Mouse (Mus musculus) right cerebral cortex, postnatal 36 days (tissue): ENCODE data around the gene Ormdl3.

Experiments used
- DNase-seq, 2 experiments: peaks; one replicate each; pipeline ENCODE4 v3.0.0; 2022; ENCODE audit warnings: low spot score in 2 of 2, mixed read lengths in 1 of 2

The Ormdl3 gene

GRCm38 (mm10) chr11:98550975-98551828 lies 36.0 kb downstream of the Ormdl3 start, which contains the start of gene Zpbp2:
Zpbp2 (plus strand) TSS chr11:98551097.
- peak; percentile 84 to 86 for DNase-seq

- DNase-seq, result no peak
Observed at GRCm38 (mm10) chr11:98550311-98550974, 36.7 kb downstream of the Ormdl3 start.

- no peak for DNase-seq
Observed at GRCm38 (mm10) chr11:98549363-98549762, 37.8 kb downstream of the Ormdl3 start.

- DNase-seq, result no peak
Observed at GRCm38 (mm10) chr11:98547308-98547693, 39.9 kb downstream of the Ormdl3 start.

GRCm38 (mm10) chr11:98546529-98547307 lies 40.5 kb downstream of the Ormdl3 start:
- DNase-seq, result no peak

GRCm38 (mm10) chr11:98545711-98546231 lies 41.4 kb downstream of the Ormdl3 start, which contains the start of gene Ikzf3:
Ikzf3 (minus strand) TSS chr11:98546031.
- peak in 1 of 2 experiments; percentile 2 for DNase-seq

- no peak for DNase-seq
Observed at GRCm38 (mm10) chr11:98544890-98545677, 42.1 kb downstream of the Ormdl3 start.

GRCm38 (mm10) chr11:98543414-98543813 lies 43.8 kb downstream of the Ormdl3 start:
- DNase-seq, result no peak

- DNase-seq, result no peak
Observed at GRCm38 (mm10) chr11:98542553-98542952, 44.6 kb downstream of the Ormdl3 start.

GRCm38 (mm10) chr11:98540319-98540718 lies 46.8 kb downstream of the Ormdl3 start:
- DNase-seq, result no peak

GRCm38 (mm10) chr11:98537480-98538034 lies 49.6 kb downstream of the Ormdl3 start:
- no peak for DNase-seq
